Mouse (Mus musculus) spleen, adult 12 weeks (tissue): ENCODE data around the gene Ugt1a6a.

ENCODE experiments used
- DNase-seq: peaks from one replicate; pipeline ENCODE4 v3.0.0; 2022; ENCODE audit warnings: low spot score

The Ugt1a6a gene

DNA sequence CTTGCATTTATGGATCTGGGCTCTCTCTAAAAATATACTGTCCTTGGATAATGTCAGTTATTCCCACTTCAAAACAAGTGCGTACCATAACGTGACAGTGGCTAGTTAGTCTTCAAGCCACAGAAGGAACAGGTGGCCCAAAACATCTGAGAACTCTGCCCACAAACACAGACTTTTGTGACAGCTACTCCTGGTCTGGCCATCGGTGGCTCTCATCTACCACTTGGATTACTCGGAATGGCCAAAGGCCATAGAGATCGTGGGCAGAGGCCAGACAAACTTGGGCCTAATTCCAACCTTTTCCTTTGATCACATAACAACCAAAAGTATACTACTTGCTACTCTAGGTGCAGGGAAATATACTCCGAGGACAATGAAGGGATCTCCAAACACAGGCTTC lies 133.5 kb downstream of the Ugt1a6a start:
- DNase-seq: no peak
